14 mouse cellular contexts compared by ENCODE assay signal in genomic region chr5:66872053-66872452, GRCm38 (mm10).
DNase-seq lines count a peak whose midpoint lies in the region; ATAC-seq and TF ChIP-seq lines count a peak whose summit lies in the region.
"Had no signal": no experiment of that assay in that cellular context is flagged by ENCODE, and none has a peak within 500 bp of the region (broad histone marks: within the 10 kb centered on the region; RNA-seq: fewer than 3 reads in every experiment).

No protein-coding gene starts in this region.

- H3K36me3 ChIP-seq in lung, postnatal 0 days (ENCODE audit: insufficient read depth, low read length), result no peaks in the 10 kb centered on the region
- no peaks in the 10 kb centered on the region for H3K36me3 ChIP-seq in midbrain, embryonic 16.5 days (ENCODE audit: control insufficient read depth, insufficient read depth, low read length)
- H3K36me3 ChIP-seq in intestine, embryonic 16.5 days (ENCODE audit: control insufficient read depth, insufficient read depth, low read length), result no peaks in the 10 kb centered on the region
- H3K36me3 ChIP-seq: heart, embryonic 15.5 days had no signal

- DNase-seq in cerebellum, adult 11 months, result no peak
- DNase-seq in lung, postnatal 10 days, result peak; percentile 38
- DNase-seq in lung, postnatal 0 days (ENCODE audit: low spot score), result no peak
- peak; percentile 59 to 66 for DNase-seq in cerebellum, postnatal 36 days
- peak; percentile 69 to 71 for DNase-seq in heart, postnatal 36 days
- DNase-seq: forebrain, postnatal 0 days; liver, postnatal 0 days; thymus, adult 2 months had no signal

- no peaks in the 10 kb centered on the region for H3K27me3 ChIP-seq in lung, postnatal 0 days (replicated peaks; ENCODE audit: insufficient read depth, low read length)
- no peaks in the 10 kb centered on the region for H3K27me3 ChIP-seq in midbrain, embryonic 16.5 days (ENCODE audit: control insufficient read depth, insufficient read depth, low read depth, low read length)
- no peaks in the 10 kb centered on the region for H3K27me3 ChIP-seq in intestine, embryonic 16.5 days (replicated peaks; ENCODE audit: control insufficient read depth, insufficient read depth, low read length)
- H3K27me3 ChIP-seq: heart, embryonic 15.5 days had no signal

- no peak overlapping the region for H3K9ac ChIP-seq in lung, postnatal 0 days (replicated peaks; ENCODE audit: low read depth)
- H3K9ac ChIP-seq in midbrain, embryonic 16.5 days (ENCODE audit: low read depth, low read length), result no peak overlapping the region
- no peak overlapping the region for H3K9ac ChIP-seq in intestine, embryonic 16.5 days (ENCODE audit: low read depth, low read length)
- H3K9ac ChIP-seq: forebrain, postnatal 0 days; heart, embryonic 15.5 days; liver, postnatal 0 days had no signal

- ATAC-seq in cerebellum, adult (ENCODE audit: insufficient number of reproducible peaks, low FRiP score, low TSS enrichment), result peak; percentile 49; the same call in 1 of the 2 replicates
- no peak for ATAC-seq in lung, postnatal 0 days
- ATAC-seq in midbrain, embryonic 16.5 days, result no peak
- no peak for ATAC-seq in intestine, embryonic 16.5 days
- ATAC-seq: liver, postnatal 0 days had no signal

- H3K4me1 ChIP-seq in lung, postnatal 0 days (ENCODE audit: insufficient read depth, low read depth, low read length), result no peaks in the 10 kb centered on the region
- no peaks in the 10 kb centered on the region; the same call in 1 of the 2 replicates for H3K4me1 ChIP-seq in midbrain, embryonic 16.5 days (ENCODE audit: control insufficient read depth, insufficient read depth, low read length)
- H3K4me1 ChIP-seq in intestine, embryonic 16.5 days (ENCODE audit: control insufficient read depth, insufficient read depth, low read length), result no peaks in the 10 kb centered on the region
- H3K4me1 ChIP-seq: heart, embryonic 15.5 days had no signal

- intact Hi-C loops in heart, postnatal 36 days (cut with DNase I), result loop anchor here (5.0 kb wide), 1 partner anchor 110 kb away; no protein-coding TSS in a partner anchor

- no peak for TF ChIP-seq CTCF in lung, postnatal 0 days (IDR thresholded peaks at IDR 0.05)

- H3K27ac ChIP-seq in lung, postnatal 0 days (ENCODE audit: low read length), result no peak overlapping the region
- no peak overlapping the region for H3K27ac ChIP-seq in midbrain, embryonic 16.5 days (ENCODE audit: low read length)
- no peak overlapping the region for H3K27ac ChIP-seq in intestine, embryonic 16.5 days (ENCODE audit: low read length)
- H3K27ac ChIP-seq: heart, embryonic 15.5 days; layer of hippocampus, adult 2 months; left cerebral cortex, adult 2 months had no signal

- no peak overlapping the region for H3K4me2 ChIP-seq in lung, postnatal 0 days (replicated peaks; ENCODE audit: low read depth, low read length)
- no peak overlapping the region for H3K4me2 ChIP-seq in midbrain, embryonic 16.5 days (ENCODE audit: low read length)
- H3K4me2 ChIP-seq in intestine, embryonic 16.5 days (ENCODE audit: low read depth, low read length), result no peak overlapping the region
- H3K4me2 ChIP-seq: heart, embryonic 15.5 days had no signal

- no peak for TF ChIP-seq EP300 in lung, postnatal 0 days (IDR thresholded peaks at IDR 0.05)

- H3K4me3 ChIP-seq in lung, postnatal 0 days (ENCODE audit: low read depth, low read length), result no peak overlapping the region
- H3K4me3 ChIP-seq in midbrain, embryonic 16.5 days (ENCODE audit: low read depth, low read length), result no peak overlapping the region
- H3K4me3 ChIP-seq in intestine, embryonic 16.5 days (ENCODE audit: low read length), result no peak overlapping the region
- H3K4me3 ChIP-seq: heart, embryonic 15.5 days; layer of hippocampus, adult 2 months; left cerebral cortex, adult 2 months had no signal

- WGBS in lung, postnatal 0 days, result 81% methylated on average over 4 of the region's 4 CpGs
- 94% methylated on average over 4 of the region's 4 CpGs for WGBS in midbrain, embryonic 16.5 days
- WGBS in intestine, embryonic 16.5 days, result 91% methylated on average over 4 of the region's 4 CpGs

- H3K9me3 ChIP-seq in lung, postnatal 0 days (ENCODE audit: low read length), result no peaks in the 10 kb centered on the region
- H3K9me3 ChIP-seq in midbrain, embryonic 16.5 days (replicated peaks; ENCODE audit: control insufficient read depth, low read length, poor library complexity, severe bottlenecking), result no peaks in the 10 kb centered on the region
- H3K9me3 ChIP-seq in intestine, embryonic 16.5 days (ENCODE audit: control insufficient read depth, low read length), result no peaks in the 10 kb centered on the region
- H3K9me3 ChIP-seq: heart, embryonic 15.5 days had no signal

Comparison
In these comparisons a context has a peak if more than half of its experiments do, and no peak if none do; other contexts are left out.
1. DNase-seq: peak in lung, postnatal 10 days (single experiment), cerebellum, postnatal 36 days (2 of 2) and heart, postnatal 36 days (2 of 2); none in cerebellum, adult 11 months (single experiment) and lung, postnatal 0 days (single experiment).